Mouse (Mus musculus): ENCODE results near the gene Slc7a8. TPM values are rescaled to one million over a fixed set of nuclear protein-coding genes. Genes with fewer than 3 reads are reported as not detected.

Gene Slc7a8
- polyA plus RNA-seq, 1 experiment from 2014 or later: 25.7 TPM

DNA sequence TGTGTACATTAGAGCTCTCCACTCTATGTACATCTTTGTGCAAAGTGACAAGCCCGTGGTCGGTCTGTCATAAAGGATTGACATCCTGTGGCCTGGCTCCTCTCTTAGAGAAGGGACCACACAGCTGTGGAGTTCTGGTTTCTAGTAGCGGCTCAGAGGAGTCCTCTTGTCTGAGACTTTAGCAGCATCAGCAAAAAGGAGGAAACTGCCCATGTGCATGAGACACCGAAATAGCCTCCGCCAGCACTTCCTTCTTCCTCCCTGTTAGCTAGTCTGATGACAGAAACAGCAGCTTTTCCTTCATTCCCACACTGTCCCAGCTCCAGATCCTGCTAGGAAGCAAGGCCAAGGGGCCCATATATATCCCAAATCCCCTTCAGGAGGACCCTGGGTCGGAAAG lies 25.4 kb downstream of the Slc7a8 start:
- DNase-seq (ENCODE audit: low spot score) (peak; percentile 30), ATAC-seq (replicated peaks; ENCODE audit: low FRiP score, low read depth) (no peak)
- Histone ChIP-seq H3K27me3 (ENCODE audit: insufficient read depth, low read length) (no peaks in the 10 kb centered on the region), H3K27ac (no peak overlapping the region; the same call in 1 of the 2 replicates), H3K9me3 (replicated peaks; ENCODE audit: low read length) (no peaks in the 10 kb centered on the region), H3K4me3 (replicated peaks; ENCODE audit: low read depth, low read length) (no peak overlapping the region), H3K4me2 (ENCODE audit: low read length) (no peak overlapping the region), H3K36me3 (ENCODE audit: insufficient read depth, low read length) (no peaks in the 10 kb centered on the region), H3K9ac (ENCODE audit: low read depth, low read length) (no peak overlapping the region), H3K4me1 (replicated peaks; ENCODE audit: insufficient read depth, low read length) (0 out of 2 replicates have a peak, but pooled peaks cover 5% of the 10 kb centered on the region)
- WGBS: 63% methylated on average over 6 of the region's 6 CpGs
- TF ChIP-seq CTCF (IDR thresholded peaks at IDR 0.05; ENCODE audit: low read depth): no peak

DNA sequence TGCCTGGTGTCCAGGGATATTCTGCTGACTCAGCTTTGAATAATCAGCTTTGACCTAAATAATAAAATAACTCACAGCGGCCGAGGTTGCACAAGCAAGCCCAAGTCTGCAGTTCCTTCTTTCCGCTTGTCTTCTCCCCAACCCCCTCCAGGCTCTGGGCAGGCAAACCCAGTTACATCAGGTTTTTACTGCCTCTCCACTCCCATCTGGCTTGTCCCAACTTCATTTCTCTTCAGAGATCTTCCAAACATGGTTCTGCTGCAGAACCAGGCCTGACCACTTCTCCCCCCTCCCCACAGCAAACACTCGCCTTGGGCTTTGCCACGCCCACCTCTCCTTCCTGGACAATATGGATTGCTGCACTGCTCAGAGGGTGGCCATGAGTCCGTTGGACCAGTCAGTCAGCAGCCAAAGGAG lies 27.1 kb downstream of the Slc7a8 start:
- Histone ChIP-seq H3K4me1 (replicated peaks; ENCODE audit: insufficient read depth, low read length) (0 out of 2 replicates have a peak, but pooled peaks cover 5% of the 10 kb centered on the region), H3K9ac (ENCODE audit: low read depth, low read length) (no peak overlapping the region), H3K27me3 (ENCODE audit: insufficient read depth, low read length) (no peaks in the 10 kb centered on the region), H3K9me3 (replicated peaks; ENCODE audit: low read length) (no peaks in the 10 kb centered on the region), H3K4me3 (replicated peaks; ENCODE audit: low read depth, low read length) (no peak overlapping the region), H3K27ac (peak overlapping the region; percentile 76), H3K36me3 (ENCODE audit: insufficient read depth, low read length) (no peaks in the 10 kb centered on the region), H3K4me2 (ENCODE audit: low read length) (no peak overlapping the region)
- peak; percentile 90 for DNase-seq (ENCODE audit: low spot score)
- ATAC-seq (replicated peaks; ENCODE audit: low FRiP score, low read depth): peak; percentile 85
- no peak for TF ChIP-seq CTCF (IDR thresholded peaks at IDR 0.05; ENCODE audit: low read depth)
- 12% methylated on average over 6 of the region's 6 CpGs for WGBS

DNA sequence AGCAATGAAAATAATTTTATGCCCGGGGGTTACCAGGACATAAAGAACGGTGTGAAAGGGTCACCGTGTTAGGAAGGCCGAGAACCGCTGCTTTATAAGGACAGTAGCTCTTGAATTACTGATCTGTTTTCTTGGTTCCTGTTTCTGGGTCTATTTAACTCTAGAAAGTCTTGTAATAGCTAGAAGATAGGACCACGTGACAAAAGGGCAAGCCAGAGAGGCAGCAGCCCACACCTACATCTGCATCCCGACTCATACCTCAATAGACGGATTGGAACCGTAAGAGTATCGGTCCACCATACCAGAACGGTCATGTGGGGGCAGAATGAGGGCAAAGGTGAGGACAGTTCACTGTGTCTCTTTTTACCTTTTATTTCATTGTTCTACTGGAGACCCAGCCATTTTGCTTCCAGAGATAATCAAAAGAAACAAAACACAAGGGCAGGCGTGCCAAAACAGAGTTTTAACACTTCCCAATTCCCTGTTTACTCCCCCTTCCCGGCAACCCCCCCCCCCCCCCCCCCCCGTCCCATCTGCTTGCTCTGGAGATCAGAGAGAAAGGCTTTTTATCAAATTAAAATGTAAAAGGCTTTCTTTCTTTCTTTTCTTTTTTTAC lies 27.7 kb downstream of the Slc7a8 start:
- H3K27me3 ChIP-seq (ENCODE audit: insufficient read depth, low read length): no peaks in the 10 kb centered on the region
- 0 out of 2 replicates have a peak overlapping the region, but pooled peaks have one; percentile 20 for H3K27ac ChIP-seq
- H3K36me3 ChIP-seq (ENCODE audit: insufficient read depth, low read length): no peaks in the 10 kb centered on the region
- no peak overlapping the region for H3K4me3 ChIP-seq (replicated peaks; ENCODE audit: low read depth, low read length)
- ATAC-seq (replicated peaks; ENCODE audit: low FRiP score, low read depth) (peak; percentile 47; the same call in 1 of the 2 replicates), DNase-seq (ENCODE audit: low spot score) (no peak)
- 50% methylated on average over 13 of the region's 14 CpGs for WGBS
- no peaks in the 10 kb centered on the region for H3K9me3 ChIP-seq (replicated peaks; ENCODE audit: low read length)
- no peak overlapping the region; the same call in 1 of the 2 replicates for H3K4me2 ChIP-seq (ENCODE audit: low read length)
- no peak for TF ChIP-seq CTCF (IDR thresholded peaks at IDR 0.05; ENCODE audit: low read depth)
- 0 out of 2 replicates have a peak, but pooled peaks cover 5% of the 10 kb centered on the region for H3K4me1 ChIP-seq (replicated peaks; ENCODE audit: insufficient read depth, low read length)
- H3K9ac ChIP-seq (ENCODE audit: low read depth, low read length): no peak overlapping the region

DNA sequence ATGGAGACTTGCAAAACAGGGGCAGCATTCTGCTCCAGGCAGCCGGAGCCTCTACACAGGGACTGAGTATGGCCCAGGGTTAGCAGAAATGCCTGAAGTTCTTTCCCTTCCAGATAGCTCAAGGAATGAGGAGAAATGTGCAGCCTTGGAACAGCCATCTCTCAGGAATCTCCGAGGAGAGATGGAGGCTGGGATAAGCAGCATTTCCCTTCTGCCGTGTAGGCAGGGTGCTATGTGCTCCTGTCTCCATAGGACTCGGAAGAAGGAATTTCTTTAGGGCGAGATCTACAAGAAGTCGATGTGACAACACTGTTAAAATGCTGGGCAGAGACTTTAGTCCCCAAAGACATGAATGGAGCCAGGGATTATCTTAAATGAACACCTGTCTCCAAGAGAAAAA lies 28.8 kb downstream of the Slc7a8 start:
- H3K27me3 ChIP-seq (ENCODE audit: insufficient read depth, low read length): no peaks in the 10 kb centered on the region
- DNase-seq (ENCODE audit: low spot score) (no peak), ATAC-seq (replicated peaks; ENCODE audit: low FRiP score, low read depth) (no peak)
- H3K36me3 ChIP-seq (ENCODE audit: insufficient read depth, low read length): no peaks in the 10 kb centered on the region
- H3K27ac ChIP-seq: no peak overlapping the region
- H3K4me3 ChIP-seq (replicated peaks; ENCODE audit: low read depth, low read length): no peak overlapping the region
- no peaks in the 10 kb centered on the region for H3K9me3 ChIP-seq (replicated peaks; ENCODE audit: low read length)
- no peak overlapping the region for H3K4me2 ChIP-seq (ENCODE audit: low read length)
- TF ChIP-seq CTCF (IDR thresholded peaks at IDR 0.05; ENCODE audit: low read depth): no peak
- H3K9ac ChIP-seq (ENCODE audit: low read depth, low read length): no peak overlapping the region
- 0 out of 2 replicates have a peak, but pooled peaks cover 5% of the 10 kb centered on the region for H3K4me1 ChIP-seq (replicated peaks; ENCODE audit: insufficient read depth, low read length)
- WGBS: 81% methylated on average over 6 of the region's 6 CpGs

DNA sequence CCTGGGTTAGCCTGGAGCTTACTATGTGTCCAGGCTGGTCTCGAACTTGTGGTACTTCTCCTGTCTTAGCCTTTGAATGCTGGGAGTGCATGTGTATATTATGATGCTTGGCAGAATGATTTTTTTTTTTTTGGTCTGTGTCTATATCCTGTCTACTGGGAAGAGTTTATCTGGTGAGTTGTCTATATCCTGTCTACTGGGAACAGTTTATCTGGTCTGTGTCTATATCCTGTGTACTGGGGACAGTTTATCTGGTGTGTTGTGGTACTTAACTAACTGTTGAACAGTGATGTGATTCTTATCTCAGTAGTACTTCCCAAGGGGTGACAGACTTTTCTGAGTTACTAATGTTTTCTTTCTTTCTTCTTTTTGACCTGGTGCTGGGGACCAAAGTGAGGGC lies 30.0 kb downstream of the Slc7a8 start:
- WGBS: 96% methylated on average over 1 of the region's 1 CpGs
- TF ChIP-seq CTCF (IDR thresholded peaks at IDR 0.05; ENCODE audit: low read depth): no peak
- no peak for DNase-seq (ENCODE audit: low spot score)

DNA sequence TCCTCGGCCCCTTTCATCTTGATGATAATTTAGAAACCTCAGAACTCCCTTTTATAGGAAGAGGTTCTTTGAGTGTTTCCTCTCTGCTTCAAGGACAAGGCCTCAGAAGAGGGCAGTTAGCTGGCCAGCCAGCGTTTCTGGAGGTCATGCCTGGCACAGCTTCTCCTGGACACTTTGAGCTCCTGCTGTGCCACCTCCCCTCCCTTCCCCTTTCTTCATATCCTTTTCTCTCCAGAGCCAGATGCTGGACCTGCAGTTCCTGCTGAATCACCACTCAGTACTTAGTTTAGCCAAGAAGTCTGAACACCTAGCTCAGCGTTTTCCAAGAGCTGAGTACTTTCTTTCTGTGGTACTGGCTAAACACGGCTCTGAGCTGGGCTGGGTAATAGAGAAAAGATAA lies 32.5 kb downstream of the Slc7a8 start:
- H3K4me2 ChIP-seq (ENCODE audit: low read length): no peak overlapping the region
- 0 out of 2 replicates have a peak, but pooled peaks cover 5% of the 10 kb centered on the region for H3K4me1 ChIP-seq (replicated peaks; ENCODE audit: insufficient read depth, low read length)
- no peaks in the 10 kb centered on the region for H3K9me3 ChIP-seq (replicated peaks; ENCODE audit: low read length)
- no peak overlapping the region for H3K27ac ChIP-seq
- H3K27me3 ChIP-seq (ENCODE audit: insufficient read depth, low read length): no peaks in the 10 kb centered on the region
- H3K9ac ChIP-seq (ENCODE audit: low read depth, low read length): no peak overlapping the region
- no peak for TF ChIP-seq CTCF (IDR thresholded peaks at IDR 0.05; ENCODE audit: low read depth)
- no peaks in the 10 kb centered on the region for H3K36me3 ChIP-seq (ENCODE audit: insufficient read depth, low read length)
- 63% methylated on average over 4 of the region's 4 CpGs for WGBS
- no peak for DNase-seq (ENCODE audit: low spot score)
- no peak overlapping the region for H3K4me3 ChIP-seq (replicated peaks; ENCODE audit: low read depth, low read length)
- no peak for ATAC-seq (replicated peaks; ENCODE audit: low FRiP score, low read depth)

More for the DNA sequence above, 30.0 kb downstream of the Slc7a8 start:
- Histone ChIP-seq H3K9me3 (replicated peaks; ENCODE audit: low read length) (no peaks in the 10 kb centered on the region), H3K4me1 (replicated peaks; ENCODE audit: insufficient read depth, low read length) (0 out of 2 replicates have a peak, but pooled peaks cover 5% of the 10 kb centered on the region), H3K4me2 (ENCODE audit: low read length) (no peak overlapping the region), H3K27ac (no peak overlapping the region), H3K9ac (ENCODE audit: low read depth, low read length) (no peak overlapping the region), H3K4me3 (replicated peaks; ENCODE audit: low read depth, low read length) (no peak overlapping the region), H3K27me3 (ENCODE audit: insufficient read depth, low read length) (no peaks in the 10 kb centered on the region), H3K36me3 (ENCODE audit: insufficient read depth, low read length) (no peaks in the 10 kb centered on the region)
- ATAC-seq (replicated peaks; ENCODE audit: low FRiP score, low read depth): no peak

Measured in kidney, postnatal 0 days (tissue).